Mouse (Mus musculus) spleen, postnatal 14 days (tissue): ENCODE data around the gene Abcd2.

Experiments used
- DNase-seq, 2 experiments: peaks; one replicate each; pipeline ENCODE4 v3.0.0; 2021 to 2022; ENCODE audit warnings: low spot score in 2 of 2

Gene Abcd2

DNA sequence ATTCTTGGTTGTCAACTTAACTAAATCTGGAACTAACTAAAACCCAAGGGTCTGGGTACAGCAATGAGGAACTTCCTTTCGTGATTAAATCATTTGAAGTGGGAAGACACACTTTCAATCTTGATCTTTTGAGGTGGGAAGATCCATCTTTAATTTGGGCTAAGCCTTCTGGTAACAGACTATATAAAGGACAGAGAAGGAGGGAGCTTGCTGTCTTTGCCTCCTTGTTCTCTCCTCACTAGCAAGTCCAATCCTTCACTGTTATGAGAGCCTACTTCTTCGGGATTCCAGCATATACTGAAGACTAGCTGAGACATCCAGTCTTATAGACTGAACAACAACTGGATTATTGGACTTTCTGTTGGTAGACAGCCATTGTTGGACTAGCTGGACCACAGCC, 28.1 kb downstream of the Abcd2 start:
- no peak for DNase-seq

DNA sequence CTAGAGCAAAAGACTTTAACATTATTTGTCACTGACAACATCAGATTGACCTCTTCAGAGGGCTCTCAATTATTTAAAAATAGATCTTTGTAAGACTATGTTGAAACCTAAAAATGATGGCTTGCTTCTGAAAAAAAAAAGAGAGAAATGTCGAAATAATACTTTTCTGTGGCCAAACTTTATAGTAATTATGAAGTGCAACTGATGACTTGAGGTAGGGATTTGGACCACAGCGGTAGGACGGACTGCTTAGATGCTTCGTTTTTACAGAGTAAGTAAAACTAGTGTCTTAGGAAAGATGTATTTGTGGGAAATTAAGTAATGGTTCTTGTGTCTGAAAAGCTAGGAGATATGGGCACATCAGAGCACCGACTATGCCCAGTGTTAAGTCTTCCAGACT, 30.4 kb downstream of the Abcd2 start:
- no peak for DNase-seq

DNA sequence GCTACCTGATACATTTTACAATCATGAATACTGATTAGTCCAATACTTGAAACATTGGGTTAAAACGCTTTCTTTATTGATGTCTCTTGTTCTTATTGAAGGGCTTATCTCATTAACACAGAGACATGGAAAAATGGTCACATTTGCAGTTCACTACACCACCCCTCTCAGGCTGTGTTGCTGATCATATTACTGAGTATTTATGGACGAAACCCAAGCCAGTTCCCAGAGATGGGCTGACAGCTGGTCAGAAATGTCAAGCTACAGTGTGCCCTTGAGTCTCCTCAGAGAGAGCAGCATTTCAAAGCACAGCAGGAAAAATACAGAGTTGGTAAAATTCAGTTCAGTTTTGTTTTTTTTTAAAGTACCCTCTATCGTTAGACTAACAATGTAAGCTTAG, 38.3 kb downstream of the Abcd2 start:
- DNase-seq: no peak

DNA sequence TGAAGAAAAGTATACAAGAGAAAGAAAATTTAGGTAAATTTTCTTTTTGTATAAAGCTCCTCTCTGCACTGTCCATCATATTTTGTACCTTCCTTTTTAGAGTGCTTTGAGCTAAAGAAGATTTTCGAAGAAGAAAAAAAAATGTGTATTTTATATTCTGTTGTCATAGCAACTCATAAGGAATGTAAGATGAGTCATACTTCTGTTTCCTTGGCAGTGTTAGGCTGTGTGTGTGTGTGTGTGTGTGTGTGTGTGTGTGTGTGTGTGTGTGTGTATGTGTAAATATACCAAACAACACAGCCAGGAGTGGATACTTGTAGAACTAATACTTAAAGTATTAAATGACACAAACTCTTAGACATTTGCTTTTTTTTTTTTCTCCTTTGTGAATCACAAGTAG, 39.0 kb downstream of the Abcd2 start:
- no peak for DNase-seq

DNA sequence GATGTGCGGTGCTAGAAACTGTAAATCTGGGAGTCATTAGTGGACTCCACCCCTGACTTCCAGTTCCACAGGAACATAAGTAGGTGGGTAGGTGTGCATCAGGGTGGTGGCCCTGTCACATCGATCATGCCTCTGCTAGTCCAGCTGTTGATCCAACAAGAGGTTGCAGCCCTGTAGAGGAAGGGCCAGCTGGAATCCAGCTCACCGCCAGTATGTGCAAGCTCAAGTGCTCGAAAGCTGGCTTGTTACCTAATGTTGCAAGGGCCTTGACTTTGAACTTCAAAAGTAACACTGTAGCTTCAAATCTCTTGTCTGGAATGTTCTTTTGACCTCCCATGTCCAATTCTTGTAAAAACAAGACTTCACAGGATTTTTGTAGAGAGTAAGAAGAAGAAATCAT, 67.0 kb downstream of the Abcd2 start:
- DNase-seq: no peak

DNA sequence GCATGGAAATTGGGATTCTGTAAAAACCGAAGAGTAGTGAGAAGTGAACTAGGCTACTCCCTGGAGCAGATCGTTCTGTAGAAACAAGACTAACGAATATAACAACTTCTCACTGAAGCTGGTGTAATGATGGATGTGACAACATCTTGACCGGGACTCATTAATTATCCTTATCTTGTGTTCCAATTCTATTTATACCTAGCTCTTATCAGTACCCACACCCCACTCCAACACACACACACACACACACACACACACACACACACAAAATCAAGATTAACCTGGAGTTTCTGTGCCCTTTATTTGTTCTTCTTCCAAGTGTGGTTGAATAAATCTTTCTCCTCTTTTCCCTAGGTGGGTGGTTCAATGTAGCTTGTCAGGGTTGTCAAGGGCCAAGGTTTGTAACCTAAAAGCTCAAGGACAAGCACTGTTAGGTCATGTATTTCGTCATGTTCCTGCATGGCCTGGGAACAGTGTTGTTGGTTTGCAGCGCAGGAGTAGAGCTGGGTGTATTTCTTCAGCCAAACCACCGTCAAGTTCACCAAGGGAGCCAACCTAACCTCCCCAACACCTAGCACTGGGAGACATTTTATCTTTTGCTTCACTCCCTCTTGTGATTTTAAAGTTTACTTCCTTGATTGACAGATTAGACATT, 78.9 kb downstream of the Abcd2 start:
- DNase-seq: no peak

DNA sequence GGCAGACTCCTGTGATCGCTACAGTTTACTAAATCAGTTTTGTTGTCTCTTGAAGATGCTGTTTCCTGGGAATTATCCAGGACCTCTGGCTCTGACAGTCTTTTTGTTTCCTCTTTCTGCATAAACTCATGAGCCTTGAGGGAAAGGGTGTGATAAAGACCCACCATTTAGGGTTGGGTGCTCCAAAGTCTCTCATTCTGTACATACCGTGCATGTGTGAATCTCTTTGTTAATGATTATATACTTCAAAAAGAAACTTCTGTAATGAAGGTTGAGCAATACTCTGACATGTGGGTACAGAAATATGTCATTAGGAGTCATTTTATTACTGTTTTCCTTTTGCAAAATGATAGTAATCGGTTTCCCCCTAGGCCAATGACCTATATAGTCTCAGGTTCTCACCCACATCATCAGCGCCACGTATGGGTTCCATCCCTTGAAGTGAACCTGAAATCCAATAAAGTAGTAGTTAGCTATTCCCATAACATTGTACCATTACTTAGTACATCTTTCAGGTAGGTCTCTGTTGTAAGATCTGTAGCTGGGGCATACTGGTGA, 83.4 kb downstream of the Abcd2 start:
- DNase-seq: no peak

DNA sequence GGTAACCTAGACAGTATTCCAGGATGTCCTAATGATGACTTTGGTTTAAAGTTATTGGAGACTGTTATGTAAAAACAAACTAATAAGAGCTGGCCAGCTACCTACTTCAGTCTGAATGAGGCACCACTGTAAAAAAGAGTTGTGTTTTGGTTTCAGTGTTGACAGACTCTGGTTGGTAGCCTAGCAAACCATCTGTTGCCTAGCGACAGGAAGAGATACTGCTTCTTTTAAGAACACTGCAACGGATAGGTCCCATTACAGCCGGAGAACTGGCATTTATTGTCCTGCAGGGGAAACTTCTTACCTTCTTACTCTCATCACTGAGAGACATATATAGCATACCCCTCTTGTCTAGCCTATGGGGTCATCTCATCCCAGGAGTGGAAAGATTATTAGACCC, 86.7 kb downstream of the Abcd2 start:
- no peak for DNase-seq

DNA sequence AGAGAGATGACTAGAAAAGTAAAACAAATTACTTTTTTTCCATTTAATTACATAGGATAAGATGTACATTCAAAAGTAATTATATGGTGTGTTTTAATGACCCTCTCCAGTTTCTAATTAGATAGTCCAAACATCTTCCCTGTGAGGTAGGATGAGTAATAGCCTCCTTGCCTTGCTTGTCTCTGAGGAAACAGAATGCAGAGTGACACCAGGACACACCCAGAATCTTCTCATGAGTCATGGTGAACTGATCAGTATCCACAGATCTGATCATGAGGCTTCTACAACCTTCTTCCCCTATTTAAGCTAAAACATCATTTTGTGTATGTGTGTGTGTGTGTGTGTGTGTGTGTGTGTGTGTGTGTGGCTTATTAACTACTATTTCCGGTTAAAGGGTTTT, 87.3 kb downstream of the Abcd2 start:
- DNase-seq: no peak

DNA sequence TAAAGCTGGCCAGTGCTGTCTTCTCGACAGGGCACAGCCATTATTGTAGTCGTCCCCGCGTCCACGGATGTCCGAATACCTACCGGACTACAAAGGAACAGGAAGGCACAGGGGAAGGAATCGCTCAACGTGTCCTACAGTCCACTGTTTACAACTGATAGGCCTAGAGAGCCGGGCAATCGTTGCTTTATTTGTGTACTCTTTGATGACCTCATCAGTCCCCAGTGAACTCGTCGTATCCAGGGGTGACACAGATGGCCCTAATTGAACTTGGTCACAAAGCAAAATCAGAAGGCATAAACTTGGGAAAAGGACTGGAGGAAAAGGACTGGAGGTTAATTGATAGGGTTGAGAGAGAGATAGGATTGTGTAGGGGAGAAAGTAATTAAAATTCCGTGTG, 87.8 kb downstream of the Abcd2 start:
- DNase-seq: no peak

DNA sequence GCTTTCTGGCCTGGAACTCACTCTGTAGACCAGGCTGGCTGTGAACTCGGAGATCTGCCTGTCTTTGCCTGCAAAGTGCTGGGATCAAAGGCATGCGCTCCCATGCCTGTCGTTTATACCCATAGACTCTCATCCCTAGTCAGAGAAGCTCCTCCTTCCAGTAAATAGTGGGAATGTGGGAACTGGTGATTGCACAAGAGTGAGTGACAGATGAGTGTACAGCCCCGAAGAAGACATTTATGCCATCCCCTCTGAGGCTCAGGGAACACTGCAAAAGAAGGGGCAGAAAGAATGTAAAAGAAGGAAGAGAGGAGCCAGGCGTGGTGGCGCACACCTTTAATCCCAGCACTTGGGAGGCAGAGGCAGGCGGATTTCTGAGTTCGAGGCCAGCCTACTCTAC, 88.3 kb downstream of the Abcd2 start:
- DNase-seq: no peak

DNA sequence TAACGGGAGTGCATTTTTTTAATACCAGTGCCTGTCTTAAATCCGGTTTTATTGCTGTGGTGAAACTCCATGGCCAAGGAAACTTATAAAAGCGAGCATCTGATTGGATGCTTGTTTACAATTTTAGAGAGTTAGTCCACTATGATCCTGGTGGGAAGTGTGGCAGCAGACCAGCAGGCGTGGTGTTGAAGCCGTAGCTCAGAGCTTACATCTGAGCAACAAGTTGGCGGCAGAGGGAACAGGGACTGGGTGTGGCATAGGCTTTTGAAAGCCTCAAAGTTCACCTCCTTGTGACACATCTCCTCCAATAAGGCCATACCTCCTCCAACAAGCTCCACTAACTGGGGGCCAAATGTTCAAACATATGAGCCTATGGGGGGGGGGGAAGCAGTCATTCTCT, 95.0 kb downstream of the Abcd2 start:
- DNase-seq: no peak
